Mouse (Mus musculus) liver, embryonic 14.5 days (tissue): Measurements from ENCODE around the gene Klf11.

ENCODE experiments used
- CTCF ChIP-seq: IDR thresholded peaks from 2 replicates; pipeline ENCODE4 v1.5.1; 2016; ENCODE audit warnings: antibody characterized with exemption, low read depth, control low read depth
- EP300 ChIP-seq: IDR thresholded peaks from 2 replicates; pipeline ENCODE4 v1.6.1; 2016; ENCODE audit warnings: antibody characterized with exemption, low read depth

- no peak for TF ChIP-seq CTCF
- no peak for TF ChIP-seq EP300
Measured at GRCm38 (mm10) chr12:24681286-24682023, 30.4 kb downstream of the Klf11 start, which contains the start of gene Cys1.
